Mouse (Mus musculus) kidney, adult 2 months (tissue): ENCODE measurements around the gene Mcur1. TPM values are rescaled to one million over a fixed set of nuclear protein-coding genes. Genes with fewer than 3 reads are reported as not detected.
A peak's percentile ranks its signal among the peaks of the same experiment; 100 is the strongest.

Experiments
- DNase-seq: peaks from one replicate; pipeline ENCODE4 v3.0.0; 2021
- H3K27ac ChIP-seq: fragments of 200-500 bp; 2 replicates; pipeline ENCODE4 v1.5.1; 2012; ENCODE audit warnings: low read depth, low read length, control low read depth, inconsistent platforms; ENCODE audit not compliant: insufficient read depth
- H3K27me3 ChIP-seq: fragments of 200-500 bp; replicated peaks from 2 replicates; pipeline ENCODE4 v1.6.1; 2012; ENCODE audit warnings: mild to moderate bottlenecking, moderate library complexity, low read length, inconsistent platforms; ENCODE audit not compliant: control insufficient read depth, insufficient read depth
- H3K36me3 ChIP-seq: fragments of 200-500 bp; 2 replicates; pipeline ENCODE4 v1.6.1; 2012; ENCODE audit warnings: mild to moderate bottlenecking, moderate library complexity, low read length, inconsistent platforms; ENCODE audit not compliant: control insufficient read depth, insufficient read depth
- H3K4me1 ChIP-seq: fragments of 200-500 bp; 2 replicates; pipeline ENCODE4 v1.6.1; 2011; ENCODE audit warnings: low read length; ENCODE audit not compliant: control insufficient read depth, insufficient read depth
- H3K4me3 ChIP-seq: fragments of 200-500 bp; 2 replicates; pipeline ENCODE4 v1.5.1; 2011; ENCODE audit warnings: mild to moderate bottlenecking, low read depth, low read length, control low read depth; ENCODE audit not compliant: insufficient read depth
- CTCF ChIP-seq: fragments of 200-500 bp; conservative IDR thresholded peaks from 2 replicates; pipeline ENCODE4 v1.5.1; 2011; ENCODE audit warnings: low read depth, mild to moderate bottlenecking, control low read depth, low read length, moderate library complexity, mixed read lengths; ENCODE audit not compliant: insufficient read depth, insufficient read length
- POLR2A ChIP-seq: fragments of 200-500 bp; IDR thresholded peaks from one replicate; pipeline ENCODE4 v1.6.1; 2011; ENCODE audit warnings: low read depth, low read length, control low read depth
- WGBS: fragments of 180-500 bp; shearing (Covaris S2); methylation state at CpG from one replicate; pipeline ENCODE4 v1.1.7; 2018; 5-methylcytosine and 5-hydroxymethylcytosine counted together
- polyA plus RNA-seq: library from polyadenylated mRNA; depleted of rRNA; stranded (reverse); fragments of >200 nt; gene quantifications from 2 replicates; pipeline ENCODE4 v1.2.3, GENCODE M21; 2012

Mcur1 gene
- polyA plus RNA-seq, 1 experiment: 87.2 TPM

- Histone ChIP-seq H3K27me3 (no peaks in the 10 kb centered on the region), H3K27ac (no peak overlapping the region), H3K4me1 (0 out of 2 replicates have a peak, but pooled peaks cover 4% of the 10 kb centered on the region), H3K4me3 (no peak overlapping the region), H3K36me3 (no peaks in the 10 kb centered on the region)
- TF ChIP-seq CTCF: no peak
- no peak for TF ChIP-seq POLR2A
- DNase-seq: no peak
- WGBS: 68% methylated on average over 16 of the region's 16 CpGs
Measured at GRCm38 (mm10) chr13:43525363-43526134, 34.4 kb downstream of the Mcur1 start.

GRCm38 (mm10) chr13:43524491-43525362, 35.3 kb downstream of the Mcur1 start:
- no peak for DNase-seq
- TF ChIP-seq CTCF (no peak), POLR2A (no peak)
- no peaks in the 10 kb centered on the region for H3K27me3 ChIP-seq
- peak overlapping the region; percentile 32; the same call in 1 of the 2 replicates for H3K27ac ChIP-seq
- 49% methylated on average over 16 of the region's 16 CpGs for WGBS
- no peak overlapping the region for H3K4me3 ChIP-seq
- H3K36me3 ChIP-seq: no peaks in the 10 kb centered on the region
- 0 out of 2 replicates have a peak, but pooled peaks cover 4% of the 10 kb centered on the region for H3K4me1 ChIP-seq

- 57% methylated on average over 7 of the region's 7 CpGs for WGBS
- Histone ChIP-seq H3K4me1 (0 out of 2 replicates have a peak, but pooled peaks cover 4% of the 10 kb centered on the region), H3K27me3 (no peaks in the 10 kb centered on the region), H3K4me3 (no peak overlapping the region), H3K27ac (peak overlapping the region; percentile 32; the same call in 1 of the 2 replicates), H3K36me3 (no peaks in the 10 kb centered on the region)
- DNase-seq: no peak
- TF ChIP-seq POLR2A: no peak
- TF ChIP-seq CTCF: no peak
Measured at GRCm38 (mm10) chr13:43523906-43524480, 36.0 kb downstream of the Mcur1 start.

GRCm38 (mm10) chr13:43521940-43522339, 38.1 kb downstream of the Mcur1 start:
- no peak for DNase-seq
- Histone ChIP-seq H3K4me1 (0 out of 2 replicates have a peak, but pooled peaks cover 4% of the 10 kb centered on the region), H3K36me3 (no peaks in the 10 kb centered on the region), H3K27ac (no peak overlapping the region), H3K27me3 (no peaks in the 10 kb centered on the region), H3K4me3 (no peak overlapping the region)
- WGBS: 88% methylated on average over 5 of the region's 5 CpGs
- TF ChIP-seq CTCF (no peak), POLR2A (no peak)

- Histone ChIP-seq H3K36me3 (no peaks in the 10 kb centered on the region), H3K4me3 (no peak overlapping the region), H3K4me1 (no peaks in the 10 kb centered on the region), H3K27me3 (no peaks in the 10 kb centered on the region), H3K27ac (no peak overlapping the region)
- WGBS: 78% methylated on average over 6 of the region's 6 CpGs
- TF ChIP-seq CTCF (no peak), POLR2A (no peak)
- DNase-seq: no peak
Measured at GRCm38 (mm10) chr13:43519251-43519650, 40.7 kb downstream of the Mcur1 start.

- Histone ChIP-seq H3K27me3 (no peaks in the 10 kb centered on the region), H3K27ac (no peak overlapping the region), H3K36me3 (no peaks in the 10 kb centered on the region), H3K4me1 (no peaks in the 10 kb centered on the region), H3K4me3 (no peak overlapping the region)
- TF ChIP-seq CTCF: no peak
- TF ChIP-seq POLR2A: no peak
- 77% methylated on average over 8 of the region's 8 CpGs for WGBS
- DNase-seq: no peak
Measured at GRCm38 (mm10) chr13:43517371-43517770, 42.6 kb downstream of the Mcur1 start.

- H3K27me3 ChIP-seq: no peaks in the 10 kb centered on the region
- no peak overlapping the region for H3K27ac ChIP-seq
- DNase-seq: no peak
- 71% methylated on average over 6 of the region's 6 CpGs for WGBS
- no peak overlapping the region for H3K4me3 ChIP-seq
- H3K36me3 ChIP-seq: no peaks in the 10 kb centered on the region
- TF ChIP-seq POLR2A (no peak), CTCF (no peak)
- no peaks in the 10 kb centered on the region for H3K4me1 ChIP-seq
Measured at GRCm38 (mm10) chr13:43516931-43517330, 43.1 kb downstream of the Mcur1 start.
